Mouse (Mus musculus) lung, postnatal 0 days (tissue): ENCODE data around the gene B3galt2.

Experiments
- CTCF ChIP-seq: IDR thresholded peaks from 2 replicates; pipeline ENCODE4 v1.5.1; 2016; ENCODE audit warnings: antibody characterized with exemption, mild to moderate bottlenecking
- EP300 ChIP-seq: IDR thresholded peaks from 2 replicates; pipeline ENCODE4 v1.6.1; 2016; ENCODE audit warnings: antibody characterized with exemption, mild to moderate bottlenecking, control low read depth

DNA sequence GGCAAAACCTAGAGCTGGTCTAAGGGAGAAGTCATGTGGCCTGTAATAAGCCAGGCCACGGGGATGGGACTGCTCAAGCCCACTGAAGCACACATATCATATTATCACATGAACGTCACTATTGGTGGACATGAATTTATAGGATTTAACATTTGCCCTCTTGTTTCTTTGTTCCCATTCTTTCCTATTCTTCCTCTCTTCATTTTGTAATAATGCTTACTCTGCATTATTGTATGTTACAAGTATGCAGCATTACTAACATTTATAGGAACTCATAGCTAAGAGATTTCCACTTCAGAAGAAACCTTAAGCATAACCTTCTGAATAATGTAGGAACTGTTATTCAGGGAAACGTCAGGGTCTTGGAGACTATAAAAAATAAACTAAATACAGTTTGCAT lies 44.4 kb downstream of the B3galt2 start:
- no peak for TF ChIP-seq CTCF
- no peak for TF ChIP-seq EP300
